Mouse (Mus musculus): ENCODE data around the gene Sik2. TPM values are rescaled to one million over a fixed set of nuclear protein-coding genes. Genes with fewer than 3 reads are reported as not detected.

The Sik2 gene
- polyA plus RNA-seq, 1 experiment from 2014 or later = 10.8 TPM

GRCm38 (mm10) chr9:50966277-50966676, 42.6 kb downstream of the Sik2 start:
- H3K27me3 ChIP-seq (ENCODE audit: control insufficient read depth, insufficient read depth, low read depth, low read length) = no peaks in the 10 kb centered on the region
- H3K27ac ChIP-seq (ENCODE audit: low read length) = no peak overlapping the region
- no peak overlapping the region for H3K4me3 ChIP-seq (ENCODE audit: low read depth, low read length)
- H3K4me2 ChIP-seq (ENCODE audit: low read depth, low read length) = no peak overlapping the region
- no peaks in the 10 kb centered on the region for H3K9me3 ChIP-seq (replicated peaks; ENCODE audit: control insufficient read depth, low read length)
- H3K36me3 ChIP-seq (ENCODE audit: control insufficient read depth, insufficient read depth) = no peaks in the 10 kb centered on the region
- ATAC-seq (ENCODE audit: low read depth) = no peak
- 52% methylated on average over 2 of the region's 2 CpGs for whole genome bisulfite sequencing (ENCODE audit: insufficient replicate concordance)
- no peak overlapping the region for H3K9ac ChIP-seq (ENCODE audit: low read depth, low read length)
- no peaks in the 10 kb centered on the region; the same call in 1 of the 2 replicates for H3K4me1 ChIP-seq (ENCODE audit: control insufficient read depth, low read depth, low read length)

GRCm38 (mm10) chr9:50965392-50965791, 43.5 kb downstream of the Sik2 start:
- no peaks in the 10 kb centered on the region; the same call in 1 of the 2 replicates for H3K4me1 ChIP-seq (ENCODE audit: control insufficient read depth, low read depth, low read length)
- H3K27ac ChIP-seq (ENCODE audit: low read length) = no peak overlapping the region
- no peaks in the 10 kb centered on the region for H3K36me3 ChIP-seq (ENCODE audit: control insufficient read depth, insufficient read depth)
- H3K9me3 ChIP-seq (replicated peaks; ENCODE audit: control insufficient read depth, low read length) = no peaks in the 10 kb centered on the region
- H3K4me2 ChIP-seq (ENCODE audit: low read depth, low read length) = no peak overlapping the region
- H3K27me3 ChIP-seq (ENCODE audit: control insufficient read depth, insufficient read depth, low read depth, low read length) = no peaks in the 10 kb centered on the region
- ATAC-seq (ENCODE audit: low read depth) = no peak
- H3K9ac ChIP-seq (ENCODE audit: low read depth, low read length) = no peak overlapping the region
- H3K4me3 ChIP-seq (ENCODE audit: low read depth, low read length) = no peak overlapping the region

- H3K9me3 ChIP-seq (replicated peaks; ENCODE audit: control insufficient read depth, low read length) = no peaks in the 10 kb centered on the region
- H3K36me3 ChIP-seq (ENCODE audit: control insufficient read depth, insufficient read depth) = no peaks in the 10 kb centered on the region
- H3K27me3 ChIP-seq (ENCODE audit: control insufficient read depth, insufficient read depth, low read depth, low read length) = no peaks in the 10 kb centered on the region
- no peak overlapping the region for H3K4me2 ChIP-seq (ENCODE audit: low read depth, low read length)
- no peak overlapping the region for H3K4me3 ChIP-seq (ENCODE audit: low read depth, low read length)
- H3K4me1 ChIP-seq (ENCODE audit: control insufficient read depth, low read depth, low read length) = no peaks in the 10 kb centered on the region
- no peak overlapping the region for H3K9ac ChIP-seq (ENCODE audit: low read depth, low read length)
- no peak overlapping the region for H3K27ac ChIP-seq (ENCODE audit: low read length)
- WGBS (ENCODE audit: insufficient replicate concordance) = 48% methylated on average over 2 of the region's 2 CpGs
- no peak for ATAC-seq (ENCODE audit: low read depth)
Measured at GRCm38 (mm10) chr9:50964911-50965310, 44.0 kb downstream of the Sik2 start.

DNA sequence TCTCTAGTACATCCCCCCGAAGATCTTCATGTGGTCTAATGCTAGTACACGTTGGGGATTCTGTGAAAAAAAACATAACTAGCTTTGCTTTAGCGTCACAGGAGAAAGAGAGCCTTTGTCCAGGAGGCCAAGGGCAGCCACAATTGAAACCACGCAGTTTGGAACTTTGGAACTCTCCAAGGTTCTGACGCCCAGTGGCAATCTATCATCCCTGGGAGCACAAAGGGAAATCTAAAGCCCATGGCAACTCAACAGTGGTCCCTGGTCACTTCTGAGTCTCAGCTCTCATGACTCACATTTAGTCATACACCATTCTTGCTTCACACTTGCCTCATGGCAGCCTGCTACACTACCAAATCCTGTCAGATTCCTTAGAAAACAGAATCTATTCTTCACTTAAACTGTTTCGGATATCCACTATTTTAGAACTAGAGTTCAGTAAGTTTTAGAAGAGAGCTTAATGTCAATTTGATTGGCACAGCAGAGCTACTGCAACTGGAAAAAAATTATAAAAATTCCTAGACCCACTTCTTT, 50.9 kb downstream of the Sik2 start:
- Histone ChIP-seq H3K9ac (ENCODE audit: low read depth, low read length) (no peak overlapping the region), H3K4me3 (ENCODE audit: low read depth, low read length) (no peak overlapping the region), H3K36me3 (ENCODE audit: control insufficient read depth, insufficient read depth) (no peaks in the 10 kb centered on the region), H3K9me3 (replicated peaks; ENCODE audit: control insufficient read depth, low read length) (no peaks in the 10 kb centered on the region), H3K27ac (ENCODE audit: low read length) (no peak overlapping the region), H3K4me1 (ENCODE audit: control insufficient read depth, low read depth, low read length) (no peaks in the 10 kb centered on the region), H3K4me2 (ENCODE audit: low read depth, low read length) (no peak overlapping the region), H3K27me3 (ENCODE audit: control insufficient read depth, insufficient read depth, low read depth, low read length) (no peaks in the 10 kb centered on the region)
- 67% methylated on average over 6 of the region's 6 CpGs for WGBS (ENCODE audit: insufficient replicate concordance)
- no peak for ATAC-seq (ENCODE audit: low read depth)

- H3K27me3 ChIP-seq (ENCODE audit: control insufficient read depth, insufficient read depth, low read depth, low read length) = no peaks in the 10 kb centered on the region
- no peaks in the 10 kb centered on the region for H3K9me3 ChIP-seq (replicated peaks; ENCODE audit: control insufficient read depth, low read length)
- H3K27ac ChIP-seq (ENCODE audit: low read length) = no peak overlapping the region
- H3K4me1 ChIP-seq (ENCODE audit: control insufficient read depth, low read depth, low read length) = no peaks in the 10 kb centered on the region
- H3K4me3 ChIP-seq (ENCODE audit: low read depth, low read length) = no peak overlapping the region
- WGBS (ENCODE audit: insufficient replicate concordance) = 84% methylated on average over 3 of the region's 3 CpGs
- 0 out of 2 replicates have a peak, but pooled peaks cover 2% of the 10 kb centered on the region for H3K36me3 ChIP-seq (ENCODE audit: control insufficient read depth, insufficient read depth)
- no peak overlapping the region for H3K9ac ChIP-seq (ENCODE audit: low read depth, low read length)
- H3K4me2 ChIP-seq (ENCODE audit: low read depth, low read length) = no peak overlapping the region
- no peak for ATAC-seq (ENCODE audit: low read depth)
Measured at GRCm38 (mm10) chr9:50955176-50955575, 53.7 kb downstream of the Sik2 start.

GRCm38 (mm10) chr9:50948097-50948823, 60.6 kb downstream of the Sik2 start:
- no peak overlapping the region for H3K4me2 ChIP-seq (ENCODE audit: low read depth, low read length)
- 0 out of 2 replicates have a peak, but pooled peaks have one; percentile 19 for ATAC-seq (ENCODE audit: low read depth)
- H3K4me3 ChIP-seq (ENCODE audit: low read depth, low read length) = no peak overlapping the region
- no peaks in the 10 kb centered on the region for H3K9me3 ChIP-seq (replicated peaks; ENCODE audit: control insufficient read depth, low read length)
- H3K9ac ChIP-seq (ENCODE audit: low read depth, low read length) = no peak overlapping the region
- 83% methylated on average over 7 of the region's 7 CpGs for WGBS (ENCODE audit: insufficient replicate concordance)
- H3K27me3 ChIP-seq (ENCODE audit: control insufficient read depth, insufficient read depth, low read depth, low read length) = no peaks in the 10 kb centered on the region
- H3K4me1 ChIP-seq (ENCODE audit: control insufficient read depth, low read depth, low read length) = peaks cover 7% of the 10 kb centered on the region
- H3K36me3 ChIP-seq (ENCODE audit: control insufficient read depth, insufficient read depth) = 0 out of 2 replicates have a peak, but pooled peaks cover 2% of the 10 kb centered on the region
- no peak overlapping the region for H3K27ac ChIP-seq (ENCODE audit: low read length)

- Histone ChIP-seq H3K36me3 (ENCODE audit: control insufficient read depth, insufficient read depth) (no peaks in the 10 kb centered on the region), H3K27me3 (ENCODE audit: control insufficient read depth, insufficient read depth, low read depth, low read length) (no peaks in the 10 kb centered on the region), H3K9ac (ENCODE audit: low read depth, low read length) (no peak overlapping the region), H3K9me3 (replicated peaks; ENCODE audit: control insufficient read depth, low read length) (no peaks in the 10 kb centered on the region), H3K4me3 (ENCODE audit: low read depth, low read length) (no peak overlapping the region), H3K4me1 (ENCODE audit: control insufficient read depth, low read depth, low read length) (peaks cover 7% of the 10 kb centered on the region), H3K4me2 (ENCODE audit: low read depth, low read length) (no peak overlapping the region), H3K27ac (ENCODE audit: low read length) (no peak overlapping the region)
- WGBS (ENCODE audit: insufficient replicate concordance) = 34% methylated on average over 1 of the region's 1 CpGs
- ATAC-seq (ENCODE audit: low read depth) = no peak
Measured at GRCm38 (mm10) chr9:50946338-50946737, 62.5 kb downstream of the Sik2 start.

DNA sequence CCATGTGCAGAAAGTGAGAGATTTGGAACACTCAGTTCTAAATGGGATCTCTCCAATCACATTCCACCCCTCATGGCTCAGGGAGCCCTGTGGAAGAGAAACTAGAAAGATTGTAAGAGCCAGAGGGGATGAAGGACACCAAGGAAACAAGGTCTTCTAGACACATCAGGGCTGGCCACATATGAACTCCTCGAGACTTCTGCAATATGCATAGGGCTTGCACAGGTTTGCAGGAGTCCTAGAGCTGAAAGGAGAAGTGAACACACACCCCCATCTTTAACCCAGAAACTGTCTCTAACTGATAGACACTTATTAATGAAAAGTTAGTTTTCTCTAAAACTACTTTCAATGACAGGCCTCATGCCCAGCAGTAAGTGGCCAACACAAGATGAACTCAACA, 64.0 kb downstream of the Sik2 start:
- Histone ChIP-seq H3K36me3 (ENCODE audit: control insufficient read depth, insufficient read depth) (no peaks in the 10 kb centered on the region), H3K4me2 (ENCODE audit: low read depth, low read length) (no peak overlapping the region), H3K4me1 (ENCODE audit: control insufficient read depth, low read depth, low read length) (peaks cover 7% of the 10 kb centered on the region), H3K9ac (ENCODE audit: low read depth, low read length) (no peak overlapping the region), H3K27ac (ENCODE audit: low read length) (peak overlapping the region; percentile 31), H3K27me3 (ENCODE audit: control insufficient read depth, insufficient read depth, low read depth, low read length) (no peaks in the 10 kb centered on the region), H3K4me3 (ENCODE audit: low read depth, low read length) (no peak overlapping the region), H3K9me3 (replicated peaks; ENCODE audit: control insufficient read depth, low read length) (no peaks in the 10 kb centered on the region)
- no peak for ATAC-seq (ENCODE audit: low read depth)
- WGBS (ENCODE audit: insufficient replicate concordance) = 50% methylated on average over 1 of the region's 1 CpGs

DNA sequence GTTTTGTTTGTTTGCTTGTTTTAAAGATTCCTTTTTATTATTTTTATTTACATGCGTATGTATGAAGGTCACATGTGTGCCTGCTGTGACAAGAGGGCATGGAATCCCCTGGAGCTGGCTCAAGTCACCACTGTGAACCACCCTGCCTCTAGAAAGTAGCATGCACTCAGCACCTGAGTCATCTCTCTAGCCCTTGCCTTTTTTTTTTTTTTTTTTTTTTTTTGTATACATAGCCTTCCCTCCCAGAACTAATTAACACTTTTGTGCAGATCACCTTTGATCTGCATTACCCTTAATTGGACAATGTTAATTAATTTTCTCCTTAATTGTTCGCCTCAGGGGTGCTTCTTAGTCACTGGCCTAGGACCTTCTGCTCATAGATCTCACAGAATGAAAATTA, 66.2 kb downstream of the Sik2 start:
- H3K27ac ChIP-seq (ENCODE audit: low read length) = no peak overlapping the region
- H3K4me3 ChIP-seq (ENCODE audit: low read depth, low read length) = no peak overlapping the region
- WGBS (ENCODE audit: insufficient replicate concordance) = 84% methylated on average over 2 of the region's 2 CpGs
- H3K4me1 ChIP-seq (ENCODE audit: control insufficient read depth, low read depth, low read length) = peaks cover 7% of the 10 kb centered on the region
- no peaks in the 10 kb centered on the region for H3K36me3 ChIP-seq (ENCODE audit: control insufficient read depth, insufficient read depth)
- H3K9me3 ChIP-seq (replicated peaks; ENCODE audit: control insufficient read depth, low read length) = no peaks in the 10 kb centered on the region
- ATAC-seq (ENCODE audit: low read depth) = no peak
- no peaks in the 10 kb centered on the region for H3K27me3 ChIP-seq (ENCODE audit: control insufficient read depth, insufficient read depth, low read depth, low read length)
- no peak overlapping the region for H3K4me2 ChIP-seq (ENCODE audit: low read depth, low read length)
- no peak overlapping the region for H3K9ac ChIP-seq (ENCODE audit: low read depth, low read length)

All from liver, embryonic 16.5 days (tissue).